Mouse (Mus musculus) neural tube, embryonic 12.5 days (tissue): Measurements from ENCODE around the gene Cldnd2. TPM values are rescaled to one million over a fixed set of nuclear protein-coding genes. Genes with fewer than 3 reads are reported as not detected.
A peak's percentile ranks its signal among the peaks of the same experiment; 100 is the strongest.
"Not testable (repeated sequence)": the region's sequence is repeated elsewhere in the genome, so short reads cannot be mapped to it uniquely, and the experiment has no call there.

Source experiments
- ATAC-seq: fragments of 200-750 bp; cut with Nextera tagmentation; 2 replicates; pipeline ENCODE4 v1.8.0; 2017; ENCODE audit warnings: low read depth, mild to moderate bottlenecking, moderate TSS enrichment, moderate library complexity; ENCODE audit not compliant: low FRiP score
- H3K27ac ChIP-seq: fragments of 300-500 bp; sonication (generic); 2 replicates; pipeline ENCODE4 v1.5.1; 2016
- H3K27me3 ChIP-seq: fragments of 300-500 bp; sonication (generic); replicated peaks from 2 replicates; pipeline ENCODE4 v1.6.1; 2016; ENCODE audit warnings: mild to moderate bottlenecking
- H3K36me3 ChIP-seq: fragments of 300-500 bp; sonication (generic); 2 replicates; pipeline ENCODE4 v1.6.1; 2016; ENCODE audit warnings: mild to moderate bottlenecking
- H3K4me1 ChIP-seq: fragments of 300-500 bp; sonication (generic); 2 replicates; pipeline ENCODE4 v1.6.1; 2016
- H3K4me2 ChIP-seq: fragments of 300-500 bp; sonication (generic); replicated peaks from 2 replicates; pipeline ENCODE4 v1.6.1; 2016; ENCODE audit warnings: mild to moderate bottlenecking
- H3K4me3 ChIP-seq: fragments of 300-500 bp; sonication (generic); 2 replicates; pipeline ENCODE4 v1.5.1; 2016
- H3K9ac ChIP-seq: fragments of 300-500 bp; sonication (generic); 2 replicates; pipeline ENCODE4 v1.6.1; 2016; ENCODE audit warnings: mild to moderate bottlenecking
- H3K9me3 ChIP-seq: fragments of 300-500 bp; sonication (generic); 2 replicates; pipeline ENCODE4 v1.6.1; 2016; ENCODE audit warnings: mild to moderate bottlenecking
- WGBS: fragments of 180-500 bp; shearing (Covaris S2); methylation state at CpG from one replicate; pipeline ENCODE4 v1.1.7; 2016; 5-methylcytosine and 5-hydroxymethylcytosine counted together
- polyA plus RNA-seq: library from polyadenylated mRNA; unstranded; fragments of >200 nt; fragmentation: Nextera tagmentation; extraction: Ambion mirVana; gene quantifications from 2 replicates; pipeline ENCODE4 v1.2.1, GENCODE M21; 2016

Cldnd2 gene
- polyA plus RNA-seq: not detected in 2 replicates

DNA sequence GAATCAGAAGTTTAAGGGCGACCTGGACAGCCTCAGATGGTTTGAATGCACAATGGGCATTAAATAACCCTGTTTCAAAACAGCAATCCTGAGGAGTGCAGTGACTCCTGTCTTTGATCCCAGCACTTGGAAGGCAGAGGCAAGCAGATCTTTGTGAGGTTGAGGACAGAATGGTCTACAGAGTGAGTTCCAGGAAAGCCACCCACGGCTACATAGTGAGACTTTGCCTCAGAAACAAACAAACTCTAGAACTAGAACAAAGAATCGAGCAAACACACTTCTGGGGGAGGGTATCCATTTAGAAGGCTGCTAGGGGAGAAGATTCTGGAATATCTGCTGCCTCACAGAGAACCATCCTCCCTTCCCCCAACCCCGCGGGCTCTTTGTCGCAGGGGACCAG, at the start of gene Cldnd2:
Gene Cldnd2, plus strand, starts transcription at position 301 of the 400 bp plus-strand sequence.
- H3K4me2 ChIP-seq: no peak within 1 kb of the TSS
- no peak within 1 kb of the TSS for H3K4me3 ChIP-seq
- WGBS: 82% methylated on average over 6 of the region's 6 CpGs
- no peaks in the 10 kb centered on the region for H3K36me3 ChIP-seq
- no peak for ATAC-seq
- H3K27me3 ChIP-seq: no peaks in the 10 kb centered on the region
- H3K9ac ChIP-seq: no peak within 1 kb of the TSS
- H3K9me3 ChIP-seq: no peaks in the 10 kb centered on the region
- H3K27ac ChIP-seq: no peak within 1 kb of the TSS
- H3K4me1 ChIP-seq: peaks cover 19% of the 10 kb centered on the region

- Histone ChIP-seq H3K4me3 (no peak overlapping the region), H3K4me1 (no peaks in the 10 kb centered on the region), H3K9ac (no peak overlapping the region), H3K27ac (no peak overlapping the region), H3K36me3 (no peaks in the 10 kb centered on the region), H3K4me2 (no peak overlapping the region), H3K27me3 (no peaks in the 10 kb centered on the region), H3K9me3 (no peaks in the 10 kb centered on the region)
- ATAC-seq: no peak
- 80% methylated on average over 8 of the region's 8 CpGs for WGBS
Observed at GRCm38 (mm10) chr7:43392349-43393121, 48.0 kb upstream of the Cldnd2 start.

- no peak overlapping the region for H3K9ac ChIP-seq
- no peaks in the 10 kb centered on the region for H3K9me3 ChIP-seq
- no peaks in the 10 kb centered on the region for H3K4me1 ChIP-seq
- ATAC-seq: no peak
- no peaks in the 10 kb centered on the region for H3K36me3 ChIP-seq
- no peaks in the 10 kb centered on the region for H3K27me3 ChIP-seq
- WGBS: 88% methylated on average over 2 of the region's 2 CpGs
- no peak overlapping the region for H3K27ac ChIP-seq
- H3K4me2 ChIP-seq: no peak overlapping the region
- no peak overlapping the region for H3K4me3 ChIP-seq
Observed at GRCm38 (mm10) chr7:43399501-43399900, 41.1 kb upstream of the Cldnd2 start.

DNA sequence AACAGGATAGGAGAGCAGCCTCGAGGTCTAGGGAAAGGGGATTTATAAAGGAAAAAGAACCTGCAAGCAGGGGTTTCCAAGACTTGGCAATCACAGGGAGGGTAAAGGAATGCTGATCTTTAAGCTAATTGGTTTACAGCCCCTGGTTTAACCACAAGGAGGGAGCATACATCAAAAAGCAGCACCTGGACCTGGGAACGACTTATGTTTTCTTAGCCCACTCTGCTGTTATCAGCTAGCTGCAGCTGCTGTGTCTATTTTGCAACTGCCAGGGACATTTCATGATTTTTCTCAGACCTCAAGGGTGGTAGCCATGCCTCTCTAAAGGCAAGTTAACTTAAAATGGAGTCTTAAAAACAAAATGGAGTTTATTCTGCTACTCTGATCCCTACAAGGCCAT, 37.9 kb upstream of the Cldnd2 start:
- ATAC-seq: no peak
- no peak overlapping the region for H3K4me3 ChIP-seq
- WGBS: 32% methylated on average over 2 of the region's 2 CpGs
- no peak overlapping the region for H3K4me2 ChIP-seq
- no peaks in the 10 kb centered on the region for H3K9me3 ChIP-seq
- no peak overlapping the region for H3K27ac ChIP-seq
- H3K27me3 ChIP-seq: no peaks in the 10 kb centered on the region
- H3K36me3 ChIP-seq: no peaks in the 10 kb centered on the region
- no peaks in the 10 kb centered on the region for H3K4me1 ChIP-seq
- no peak overlapping the region for H3K9ac ChIP-seq

DNA sequence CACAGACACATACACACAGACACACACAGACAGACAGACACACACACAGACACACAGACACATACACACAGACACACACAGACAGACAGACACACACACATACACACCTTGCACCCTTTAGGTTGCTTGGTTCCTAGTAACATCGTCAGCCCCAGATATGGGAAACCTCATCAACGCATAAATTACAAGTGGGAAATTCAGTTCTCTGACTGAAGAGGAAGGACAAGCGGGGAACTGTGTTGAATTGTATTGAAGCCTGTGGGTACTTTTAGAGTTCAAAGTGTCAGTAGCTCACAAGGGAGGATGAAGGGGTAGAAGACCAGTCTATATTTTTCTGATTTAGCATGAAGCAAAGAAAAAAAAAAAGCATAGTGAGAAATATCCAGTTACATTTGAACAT, 33.0 kb upstream of the Cldnd2 start:
- no peak overlapping the region for H3K4me2 ChIP-seq
- no peaks in the 10 kb centered on the region for H3K27me3 ChIP-seq
- no peaks in the 10 kb centered on the region for H3K36me3 ChIP-seq
- no peak for ATAC-seq
- 88% methylated on average over 3 of the region's 3 CpGs for WGBS
- no peak overlapping the region for H3K4me3 ChIP-seq
- no peak overlapping the region for H3K9ac ChIP-seq
- H3K27ac ChIP-seq: no peak overlapping the region
- no peaks in the 10 kb centered on the region for H3K9me3 ChIP-seq
- H3K4me1 ChIP-seq: no peaks in the 10 kb centered on the region

DNA sequence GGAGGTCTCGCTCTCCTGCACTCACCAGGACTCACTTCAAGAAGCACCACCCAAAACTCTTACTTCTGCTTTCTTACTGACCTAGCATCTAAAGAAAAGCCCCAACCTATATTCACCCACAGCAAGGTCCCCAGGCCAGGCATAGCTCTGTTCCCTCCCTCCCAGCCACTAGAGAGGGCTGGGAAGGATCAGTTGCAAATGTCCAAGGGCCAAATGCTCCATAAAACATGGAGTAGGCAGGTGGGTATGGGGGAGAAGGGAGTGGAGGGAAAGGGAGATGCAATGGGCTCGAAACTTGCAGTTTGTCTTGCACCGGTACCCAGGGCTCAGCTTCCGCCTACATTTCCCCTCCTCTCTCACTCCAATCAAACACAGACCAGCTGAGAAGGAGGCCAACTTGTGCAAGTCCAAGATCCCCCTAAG, 32.4 kb upstream of the Cldnd2 start, which contains the start of gene Siglecg:
Gene Siglecg, plus strand, starts transcription at position 74 of the 423 bp plus-strand sequence.
- Histone ChIP-seq H3K27me3 (no peaks in the 10 kb centered on the region), H3K4me2 (no peak within 1 kb of the TSS), H3K4me3 (no peak within 1 kb of the TSS), H3K9ac (no peak within 1 kb of the TSS), H3K36me3 (no peaks in the 10 kb centered on the region), H3K9me3 (no peaks in the 10 kb centered on the region), H3K4me1 (no peaks in the 10 kb centered on the region), H3K27ac (no peak within 1 kb of the TSS)
- no peak for ATAC-seq
- WGBS: 90% methylated on average over 4 of the region's 4 CpGs

DNA sequence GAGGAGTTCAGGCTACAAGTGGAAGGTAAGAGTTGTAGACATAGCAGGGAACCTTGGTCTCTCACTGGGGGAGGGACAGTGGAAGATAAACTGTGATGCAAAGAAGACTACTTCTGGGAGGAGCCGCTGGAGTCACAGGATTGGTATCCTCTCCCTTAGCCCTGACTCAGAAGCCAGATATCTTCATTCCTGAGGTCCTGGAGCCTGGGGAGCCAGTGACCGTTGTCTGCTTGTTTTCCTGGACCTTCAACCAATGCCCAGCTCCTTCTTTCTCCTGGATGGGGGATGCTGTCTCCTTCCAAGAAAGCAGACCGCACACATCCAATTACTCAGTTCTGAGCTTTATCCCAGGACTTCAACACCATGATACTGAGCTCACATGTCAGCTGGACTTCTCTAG, 31.5 kb upstream of the Cldnd2 start:
- no peak overlapping the region for H3K4me2 ChIP-seq
- H3K9ac ChIP-seq: no peak overlapping the region
- ATAC-seq: no peak
- no peaks in the 10 kb centered on the region for H3K4me1 ChIP-seq
- H3K36me3 ChIP-seq: no peaks in the 10 kb centered on the region
- no peaks in the 10 kb centered on the region for H3K9me3 ChIP-seq
- no peaks in the 10 kb centered on the region for H3K27me3 ChIP-seq
- 75% methylated on average over 3 of the region's 3 CpGs for WGBS
- H3K4me3 ChIP-seq: no peak overlapping the region
- no peak overlapping the region for H3K27ac ChIP-seq

- not testable (repeated sequence) for H3K4me1 ChIP-seq, H3K4me2 ChIP-seq, ATAC-seq, H3K4me3 ChIP-seq, H3K27me3 ChIP-seq, H3K27ac ChIP-seq, H3K9me3 ChIP-seq, H3K36me3 ChIP-seq, H3K9ac ChIP-seq
- 30% methylated on average over 4 of the region's 4 CpGs for WGBS
Observed at GRCm38 (mm10) chr7:43411724-43412123, 28.9 kb upstream of the Cldnd2 start.

DNA sequence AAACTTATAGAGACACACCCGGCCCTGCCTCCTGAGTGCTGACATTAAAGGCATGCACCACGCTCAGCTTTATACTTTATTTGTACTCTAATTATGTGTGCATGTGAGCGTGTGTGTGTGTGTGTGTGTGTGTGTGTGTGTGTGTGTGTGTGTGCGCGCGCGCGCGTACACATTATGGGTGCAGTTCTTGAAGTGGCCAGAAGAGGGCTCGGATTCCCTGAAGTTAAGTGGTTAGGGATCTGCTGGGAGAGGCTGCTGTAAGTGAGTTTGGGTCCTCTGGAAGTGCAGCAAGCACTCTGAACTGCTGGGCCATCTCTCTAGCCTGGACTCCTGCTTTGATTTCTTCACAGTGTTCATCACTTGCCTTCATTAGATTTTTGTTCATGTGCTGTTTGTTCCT, 23.3 kb upstream of the Cldnd2 start:
- no peaks in the 10 kb centered on the region for H3K4me1 ChIP-seq
- H3K9me3 ChIP-seq: peaks cover 7% of the 10 kb centered on the region
- H3K27me3 ChIP-seq: no peaks in the 10 kb centered on the region
- no peak overlapping the region for H3K4me3 ChIP-seq
- no peaks in the 10 kb centered on the region for H3K36me3 ChIP-seq
- H3K9ac ChIP-seq: no peak overlapping the region
- ATAC-seq: no peak
- WGBS: 85% methylated on average over 10 of the region's 10 CpGs
- H3K27ac ChIP-seq: no peak overlapping the region
- no peak overlapping the region for H3K4me2 ChIP-seq

DNA sequence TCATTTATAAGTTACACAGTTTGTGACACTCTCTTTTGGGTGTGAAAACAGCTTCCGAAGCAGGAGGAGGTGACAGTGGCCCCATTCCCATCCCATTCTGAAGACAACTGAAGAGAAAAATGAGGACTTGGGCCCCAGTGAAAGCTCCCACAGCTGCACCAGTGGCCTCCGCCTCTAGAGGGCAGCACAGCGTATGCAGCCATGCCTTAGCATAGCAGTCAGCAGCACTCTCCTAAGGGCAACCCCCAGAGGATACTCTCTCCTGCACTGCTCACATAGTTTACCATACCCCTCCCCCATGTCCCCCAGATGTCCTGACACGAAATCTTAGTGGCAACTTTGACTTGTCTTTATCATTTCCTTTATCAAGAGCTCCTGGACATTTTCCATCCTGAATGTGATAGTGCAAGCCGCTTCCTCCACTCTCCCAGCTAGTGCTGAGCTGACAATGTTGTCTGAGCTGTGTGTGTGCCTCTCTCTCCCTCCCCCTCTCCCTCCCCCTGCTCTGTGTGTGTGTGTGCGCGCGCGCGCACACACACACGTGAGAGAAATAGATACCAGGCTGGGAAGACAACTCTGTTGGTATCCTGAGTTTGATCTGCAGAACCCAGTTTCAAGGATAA, 17.5 kb upstream of the Cldnd2 start:
- Histone ChIP-seq H3K4me3 (no peak overlapping the region), H3K4me1 (no peaks in the 10 kb centered on the region), H3K9ac (no peak overlapping the region), H3K9me3 (no peaks in the 10 kb centered on the region), H3K36me3 (no peaks in the 10 kb centered on the region), H3K27me3 (no peaks in the 10 kb centered on the region), H3K4me2 (0 out of 2 replicates have a peak overlapping the region, but pooled peaks have one; percentile 22), H3K27ac (no peak overlapping the region)
- WGBS: 13% methylated on average over 11 of the region's 11 CpGs
- peak; percentile 93 for ATAC-seq

DNA sequence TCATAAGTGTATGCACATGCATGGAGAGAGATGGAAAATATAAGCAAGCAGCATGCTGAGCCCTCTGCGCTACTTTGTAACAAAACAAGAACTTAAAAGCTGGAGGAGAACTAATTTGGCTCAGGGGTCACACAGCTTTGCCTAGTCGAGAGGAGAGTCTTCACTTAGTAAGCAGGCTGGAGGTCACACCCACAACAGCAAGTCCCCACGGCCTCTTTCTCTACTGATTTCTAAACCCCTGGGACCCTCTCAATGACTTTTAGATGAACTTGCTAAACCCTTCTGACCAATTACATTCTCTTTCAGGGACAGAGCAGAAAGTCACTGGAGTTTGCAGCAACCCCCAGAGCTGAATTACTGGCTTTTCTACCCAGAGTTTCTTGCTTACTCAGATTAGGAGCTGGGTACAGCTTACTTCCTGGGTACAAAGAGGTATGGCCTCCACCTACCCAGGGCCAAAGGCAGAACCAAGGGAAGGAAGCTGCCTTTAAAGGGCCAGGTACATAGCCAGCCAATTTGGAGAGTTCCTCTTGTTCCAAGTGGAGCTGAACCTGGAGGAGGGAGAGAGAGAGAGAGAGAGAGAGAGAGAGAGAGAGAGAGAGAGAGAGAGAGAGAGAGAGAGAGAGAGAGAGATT, 16.5 kb upstream of the Cldnd2 start:
- no peak overlapping the region for H3K4me2 ChIP-seq
- no peak overlapping the region for H3K9ac ChIP-seq
- no peaks in the 10 kb centered on the region for H3K36me3 ChIP-seq
- no peak overlapping the region for H3K27ac ChIP-seq
- no peaks in the 10 kb centered on the region for H3K4me1 ChIP-seq
- no peak overlapping the region for H3K4me3 ChIP-seq
- 67% methylated on average over 3 of the region's 3 CpGs for WGBS
- H3K27me3 ChIP-seq: no peaks in the 10 kb centered on the region
- ATAC-seq: no peak
- no peaks in the 10 kb centered on the region for H3K9me3 ChIP-seq

DNA sequence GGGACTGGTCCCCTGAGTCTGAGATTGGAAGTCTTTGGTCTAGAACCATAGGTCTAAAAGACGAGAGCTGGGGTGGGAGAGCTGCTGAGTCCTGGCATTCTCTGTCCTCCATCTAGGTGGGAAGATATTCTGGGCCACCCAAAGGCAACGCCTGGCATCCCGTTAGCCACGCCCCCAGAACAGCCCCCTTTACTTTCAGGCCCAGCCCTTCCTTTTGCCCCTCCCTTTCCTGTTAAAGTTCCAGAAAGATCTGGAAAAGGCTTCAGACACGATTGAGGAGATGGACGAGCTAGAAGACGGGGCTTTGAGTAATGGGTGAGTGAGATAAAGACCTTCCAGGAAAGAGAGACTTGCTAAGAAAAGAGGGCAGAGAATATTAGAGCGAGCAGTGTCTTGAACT, 13.2 kb upstream of the Cldnd2 start, which contains the start of gene Lim2:
Gene Lim2, plus strand, starts transcription at position 265 of the 400 bp plus-strand sequence.
- H3K9ac ChIP-seq: no peak within 1 kb of the TSS
- no peak within 1 kb of the TSS for H3K4me3 ChIP-seq
- no peaks in the 10 kb centered on the region for H3K4me1 ChIP-seq
- H3K4me2 ChIP-seq: no peak within 1 kb of the TSS
- H3K27me3 ChIP-seq: no peaks in the 10 kb centered on the region
- H3K36me3 ChIP-seq: no peaks in the 10 kb centered on the region
- WGBS: 79% methylated on average over 8 of the region's 8 CpGs
- ATAC-seq: no peak
- H3K27ac ChIP-seq: no peak within 1 kb of the TSS
- no peaks in the 10 kb centered on the region for H3K9me3 ChIP-seq
